In genomic region chr2:58978095-58978494, GRCm38 (mm10) we compare ENCODE assay signal across 21 mouse cellular contexts.
"Had no signal": no experiment of that assay in that cellular context is flagged by ENCODE, and none has a peak within 500 bp of the region (broad histone marks: within the 10 kb centered on the region; RNA-seq: fewer than 3 reads in every experiment).

No protein-coding gene starts in this region.

- H3K27ac ChIP-seq: gastrocnemius, adult 2 months; heart, embryonic 10.5 days; hindbrain, embryonic 13.5 days; hindbrain, embryonic 15.5 days; hindbrain, postnatal 0 days; limb, embryonic 10.5 days; limb, embryonic 12.5 days; liver, embryonic 12.5 days had no signal

- H3K4me3 ChIP-seq: gastrocnemius, adult 2 months; heart, embryonic 10.5 days; heart, embryonic 12.5 days; hindbrain, embryonic 13.5 days; hindbrain, embryonic 15.5 days; limb, embryonic 10.5 days; limb, embryonic 12.5 days; liver, embryonic 12.5 days had no signal

- ATAC-seq: hindbrain, postnatal 0 days; intestine, embryonic 16.5 days; liver, embryonic 12.5 days had no signal

- H3K4me1 ChIP-seq: heart, embryonic 10.5 days; heart, embryonic 12.5 days; hindbrain, embryonic 13.5 days; hindbrain, embryonic 15.5 days; limb, embryonic 10.5 days; limb, embryonic 12.5 days; liver, embryonic 12.5 days had no signal

- DNase-seq: gastrocnemius, adult 2 months; gastrocnemius, postnatal 10 days; gastrocnemius, postnatal 25 days; heart, adult 18-20 months; heart, postnatal 10 days; heart, postnatal 4 days; kidney, adult 11 months; kidney, adult 2 months; kidney, adult 9 months; kidney, postnatal 10 days; kidney, postnatal 25 days; liver had no signal
